Mouse (Mus musculus) C2C12 (cell line): ENCODE results near the gene Rbm20. TPM values are rescaled to one million over a fixed set of nuclear protein-coding genes. Genes with fewer than 3 reads are reported as not detected.

ENCODE experiments used
- H3K27me3 ChIP-seq: one replicate; pipeline ENCODE4 v1.6.1; 2011; ENCODE audit not compliant: control insufficient read depth, insufficient read depth, insufficient read length
- H3K36me3 ChIP-seq: one replicate; pipeline ENCODE4 v1.6.1; 2011; ENCODE audit not compliant: control insufficient read depth, insufficient read depth
- H3K4me3 ChIP-seq: one replicate; pipeline ENCODE4 v1.5.1; 2011; ENCODE audit warnings: mild to moderate bottlenecking, control low read depth; ENCODE audit not compliant: poor library complexity, insufficient read depth, severe bottlenecking
- H3K79me2 ChIP-seq: one replicate; pipeline ENCODE4 v1.6.1; 2011; ENCODE audit not compliant: control insufficient read depth, insufficient read depth
- H3K79me3 ChIP-seq: one replicate; pipeline ENCODE4 v1.6.1; 2011; ENCODE audit warnings: low read depth, control low read depth
- H3ac ChIP-seq: one replicate; pipeline ENCODE3; 2011; ENCODE audit warnings: low read depth; ENCODE audit not compliant: control insufficient read depth, insufficient read length
- CEBPB ChIP-seq: IDR thresholded peaks from one replicate; pipeline ENCODE4 v1.6.1; 2011; ENCODE audit warnings: low read depth, mild to moderate bottlenecking, control low read depth, moderate library complexity
- CTCF ChIP-seq: IDR thresholded peaks from one replicate; pipeline ENCODE4 v1.5.1; 2011; ENCODE audit not compliant: control insufficient read depth, insufficient read depth, insufficient read length
- FOSL1 ChIP-seq: IDR thresholded peaks from one replicate; pipeline ENCODE4 v1.8.0; 2011; ENCODE audit warnings: mild to moderate bottlenecking, low read length; ENCODE audit not compliant: poor library complexity, insufficient read depth, severe bottlenecking
- MAX ChIP-seq: IDR thresholded peaks from one replicate; pipeline ENCODE4 v1.6.1; 2011; ENCODE audit warnings: mild to moderate bottlenecking, control low read depth
- MYOD1 ChIP-seq: IDR thresholded peaks from one replicate; pipeline ENCODE4 v1.6.1; 2011; ENCODE audit warnings: low read depth; ENCODE audit not compliant: control insufficient read depth, insufficient read length
- MYOG ChIP-seq: IDR thresholded peaks from one replicate; pipeline ENCODE4 v1.6.1; 2011; ENCODE audit not compliant: control insufficient read depth, insufficient read length; ENCODE audit errors: extremely low read depth
- USF1 ChIP-seq: IDR thresholded peaks from one replicate; pipeline ENCODE4 v1.6.1; 2011; ENCODE audit warnings: low read depth, mild to moderate bottlenecking, control low read depth, moderate library complexity
- polyA plus RNA-seq: library from polyadenylated mRNA; unstranded; fragments of >200 nt; fragmentation: generic; extraction: Trizol; gene quantifications from one replicate; pipeline ENCODE4 v1.2.1, GENCODE M21; 2012; ENCODE audit warnings: missing spikeins

Rbm20 gene
- polyA plus RNA-seq, 1 experiment = 23.1 TPM

GRCm38 (mm10) chr19:53749326-53749725 lies 72.2 kb downstream of the Rbm20 start:
- no peak overlapping the region for H3K4me3 ChIP-seq
- no peak for TF ChIP-seq MYOG
- TF ChIP-seq USF1 = no peak
- TF ChIP-seq MAX = no peak
- TF ChIP-seq FOSL1 = no peak
- TF ChIP-seq CEBPB = no peak
- TF ChIP-seq CTCF = no peak
- TF ChIP-seq MYOD1 = no peak
- H3K79me2 ChIP-seq = no peaks in the 10 kb centered on the region
- H3K79me3 ChIP-seq = no peaks in the 10 kb centered on the region
- no peaks in the 10 kb centered on the region for H3K36me3 ChIP-seq
- no peaks in the 10 kb centered on the region for H3K27me3 ChIP-seq
- H3ac ChIP-seq = no peak overlapping the region

GRCm38 (mm10) chr19:53751420-53752185 lies 74.5 kb downstream of the Rbm20 start:
- Histone ChIP-seq H3K79me3 (no peaks in the 10 kb centered on the region), H3K79me2 (no peaks in the 10 kb centered on the region), H3K36me3 (no peaks in the 10 kb centered on the region), H3K27me3 (no peaks in the 10 kb centered on the region), H3ac (no peak overlapping the region), H3K4me3 (no peak overlapping the region)
- no peak for TF ChIP-seq CEBPB
- no peak for TF ChIP-seq FOSL1
- no peak for TF ChIP-seq MYOD1
- no peak for TF ChIP-seq CTCF
- TF ChIP-seq MAX = no peak
- no peak for TF ChIP-seq MYOG
- no peak for TF ChIP-seq USF1

- Histone ChIP-seq H3K4me3 (no peak overlapping the region), H3K36me3 (no peaks in the 10 kb centered on the region), H3K27me3 (no peaks in the 10 kb centered on the region), H3K79me3 (no peaks in the 10 kb centered on the region), H3ac (no peak overlapping the region), H3K79me2 (no peaks in the 10 kb centered on the region)
- TF ChIP-seq MAX = no peak
- TF ChIP-seq CEBPB = no peak
- no peak for TF ChIP-seq MYOG
- peak; percentile 0 for TF ChIP-seq CTCF
These were observed 75.9 kb downstream of the Rbm20 start for GRCm38 (mm10) chr19:53752993-53753392.

GRCm38 (mm10) chr19:53754421-53754830 lies 77.3 kb downstream of the Rbm20 start:
- H3K36me3 ChIP-seq = no peaks in the 10 kb centered on the region
- no peak overlapping the region for H3K4me3 ChIP-seq
- H3K27me3 ChIP-seq = no peaks in the 10 kb centered on the region
- no peaks in the 10 kb centered on the region for H3K79me2 ChIP-seq
- H3ac ChIP-seq = no peak overlapping the region
- TF ChIP-seq MAX = peak; percentile 54
- peak; percentile 91 for TF ChIP-seq MYOD1
- TF ChIP-seq CTCF = no peak
- TF ChIP-seq CEBPB = peak; percentile 68
- no peak for TF ChIP-seq FOSL1
- no peaks in the 10 kb centered on the region for H3K79me3 ChIP-seq

GRCm38 (mm10) chr19:53755346-53755745 lies 78.2 kb downstream of the Rbm20 start:
- Histone ChIP-seq H3ac (no peak overlapping the region), H3K79me2 (no peaks in the 10 kb centered on the region), H3K36me3 (no peaks in the 10 kb centered on the region), H3K27me3 (no peaks in the 10 kb centered on the region), H3K79me3 (no peaks in the 10 kb centered on the region), H3K4me3 (no peak overlapping the region)
- TF ChIP-seq MYOG (no peak), CTCF (no peak), MAX (no peak), USF1 (no peak), MYOD1 (no peak), CEBPB (no peak), FOSL1 (no peak)
